Mouse (Mus musculus) liver, adult 2 months (tissue): ENCODE measurements at regions not wholly inside any gene's neighbourhood (a gene's known extent, or its start where the extent isn't known, plus 50 kb on each side); places are given as distances from the start of the nearest gene placed in this dataset.

Source experiments
- CTCF ChIP-seq: fragments of 200-500 bp; IDR thresholded peaks from 2 replicates; pipeline ENCODE4 v1.5.1; 2011; ENCODE audit warnings: low read depth, low read length, control low read depth
- POLR2A ChIP-seq: fragments of 200-500 bp; IDR thresholded peaks from 2 replicates; pipeline ENCODE4 v1.6.1; 2011; ENCODE audit warnings: low read length, control low read depth; ENCODE audit not compliant: insufficient read depth; ENCODE audit errors: extremely low read depth

GRCm38 (mm10) chr10:19117071-19117605, 101.7 kb upstream of the Tnfaip3 start:
- TF ChIP-seq POLR2A (no peak), CTCF (no peak)
